Mouse (Mus musculus): ENCODE data around the gene Rbms2.
"Not testable (repeated sequence)": the region's sequence is repeated elsewhere in the genome, so short reads cannot be mapped to it uniquely, and the experiment has no call there.

The Rbms2 gene

GRCm38 (mm10) chr10:128179989-128180388 is at the start of gene Rbms2:
Gene Rbms2 (minus strand): TSS chr10:128180297.
- DNase-seq (ENCODE audit: low spot score): no peak

GRCm38 (mm10) chr10:128228009-128228408 is 47.9 kb upstream of the Rbms2 start:
- DNase-seq (ENCODE audit: low spot score): no peak

- no peak for DNase-seq (ENCODE audit: low spot score)
These were observed 47.5 kb upstream of the Rbms2 start for GRCm38 (mm10) chr10:128227592-128227991.

- no peak for DNase-seq (ENCODE audit: low spot score)
These were observed 45.4 kb upstream of the Rbms2 start, which contains the start of gene Mip for GRCm38 (mm10) chr10:128225538-128225937. Gene Mip (plus strand): TSS chr10:128225838.

GRCm38 (mm10) chr10:128225064-128225463 is 45.0 kb upstream of the Rbms2 start:
- DNase-seq (ENCODE audit: low spot score): no peak

GRCm38 (mm10) chr10:128221533-128222286 is 41.6 kb upstream of the Rbms2 start:
- DNase-seq (ENCODE audit: low spot score): no peak

- no peak for DNase-seq (ENCODE audit: low spot score)
These were observed 38.5 kb upstream of the Rbms2 start for GRCm38 (mm10) chr10:128218387-128219117.

GRCm38 (mm10) chr10:128214981-128215380 is 34.9 kb upstream of the Rbms2 start:
- no peak for DNase-seq (ENCODE audit: low spot score)

- DNase-seq (ENCODE audit: low spot score): not testable (repeated sequence)
These were observed 34.0 kb upstream of the Rbms2 start for GRCm38 (mm10) chr10:128214112-128214511.

- no peak for DNase-seq (ENCODE audit: low spot score)
These were observed 32.8 kb upstream of the Rbms2 start for GRCm38 (mm10) chr10:128212871-128213323.

GRCm38 (mm10) chr10:128212148-128212547 is 32.1 kb upstream of the Rbms2 start:
- no peak for DNase-seq (ENCODE audit: low spot score)

GRCm38 (mm10) chr10:128211390-128212108 is 31.5 kb upstream of the Rbms2 start, which contains the start of gene Spryd4:
Gene Spryd4 (minus strand): TSS chr10:128211807.
- DNase-seq (ENCODE audit: low spot score): peak; percentile 82

- no peak for DNase-seq (ENCODE audit: low spot score)
These were observed 30.9 kb upstream of the Rbms2 start for GRCm38 (mm10) chr10:128210954-128211353.

GRCm38 (mm10) chr10:128210131-128210530 is 30.0 kb upstream of the Rbms2 start:
- DNase-seq (ENCODE audit: low spot score): no peak

- DNase-seq (ENCODE audit: low spot score): no peak
These were observed 29.4 kb upstream of the Rbms2 start for GRCm38 (mm10) chr10:128209311-128210009.

GRCm38 (mm10) chr10:128208326-128208725 is 28.2 kb upstream of the Rbms2 start:
- no peak for DNase-seq (ENCODE audit: low spot score)

GRCm38 (mm10) chr10:128204941-128205340 is 24.8 kb upstream of the Rbms2 start:
- no peak for DNase-seq (ENCODE audit: low spot score)

- DNase-seq (ENCODE audit: low spot score): no peak
These were observed 21.8 kb upstream of the Rbms2 start for GRCm38 (mm10) chr10:128201856-128202255.

GRCm38 (mm10) chr10:128194551-128195461 is 14.7 kb upstream of the Rbms2 start:
- DNase-seq (ENCODE audit: low spot score): peak; percentile 43

- peak; percentile 97 for DNase-seq (ENCODE audit: low spot score)
These were observed 14.0 kb upstream of the Rbms2 start, which contains the start of gene Gls2 for GRCm38 (mm10) chr10:128194024-128194550. Gene Gls2 (plus strand): TSS chr10:128194457.
